Mouse (Mus musculus) liver, adult 2 months (tissue): ENCODE data around the gene Gm5678.

Experiments
- CTCF ChIP-seq: fragments of 200-500 bp; IDR thresholded peaks from 2 replicates; pipeline ENCODE4 v1.5.1; 2011; ENCODE audit warnings: low read depth, low read length, control low read depth
- POLR2A ChIP-seq: fragments of 200-500 bp; IDR thresholded peaks from 2 replicates; pipeline ENCODE4 v1.6.1; 2011; ENCODE audit warnings: low read length, control low read depth; ENCODE audit not compliant: insufficient read depth; ENCODE audit errors: extremely low read depth

DNA sequence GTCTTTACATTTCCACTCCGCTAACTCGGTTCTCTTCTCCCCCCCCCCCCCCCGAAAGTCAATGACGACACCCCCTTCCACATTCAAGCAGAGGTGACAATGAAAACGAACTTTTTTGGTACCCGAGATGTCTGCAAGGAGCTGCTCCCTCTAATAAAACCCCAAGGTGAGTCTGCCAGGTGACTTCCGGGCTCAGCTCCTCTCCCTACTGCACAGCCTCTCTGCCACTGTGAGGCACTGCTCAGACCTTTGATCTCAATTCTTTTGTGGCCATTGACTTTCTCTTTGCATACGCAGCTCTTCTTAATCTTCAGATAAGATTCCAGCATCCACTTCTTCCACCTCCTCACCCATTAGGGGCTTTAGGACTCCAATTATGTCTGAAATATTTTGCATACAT, 19.2 kb upstream of the Gm5678 start:
- TF ChIP-seq CTCF (no peak), POLR2A (no peak)
